Mouse (Mus musculus) gastrocnemius, postnatal 25 days (tissue): ENCODE data around the gene Dera. TPM values are rescaled to one million over a fixed set of nuclear protein-coding genes. Genes with fewer than 3 reads are reported as not detected.
A peak's percentile ranks its signal among the peaks of the same experiment; 100 is the strongest.

Experiments used
- DNase-seq: peaks from one replicate; pipeline ENCODE4 v3.0.0; 2022
- total RNA-seq, 2 experiments: library from RNA; stranded (reverse); gene quantifications; 1 replicate in 1 of 2; 2 replicates in 1 of 2; pipeline ENCODE4 v1.2.3; 2021

Gene Dera
- total RNA-seq, 2 experiments from 2014 or later: 10.4 to 11.0 TPM

DNA sequence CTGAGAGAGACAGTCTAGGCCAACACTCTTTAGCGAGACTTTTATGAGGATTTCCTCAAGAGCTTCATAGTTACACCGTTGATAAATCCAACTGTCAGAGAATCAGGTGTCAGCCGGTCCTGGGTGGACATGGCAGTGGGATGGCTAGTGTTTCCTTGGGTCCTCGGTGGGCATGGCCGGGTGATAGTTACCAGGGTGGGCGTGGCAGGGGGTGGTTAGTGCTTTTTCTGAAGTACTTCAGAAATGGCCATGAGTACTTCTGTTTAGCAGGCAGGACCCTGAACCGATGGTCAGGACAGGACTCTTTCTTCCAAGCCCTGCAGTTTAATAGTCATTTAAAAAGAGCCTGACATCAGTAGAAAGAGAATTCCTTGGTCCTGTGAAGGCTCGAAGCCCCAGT is 52.5 kb downstream of the Dera start:
- DNase-seq: no peak

DNA sequence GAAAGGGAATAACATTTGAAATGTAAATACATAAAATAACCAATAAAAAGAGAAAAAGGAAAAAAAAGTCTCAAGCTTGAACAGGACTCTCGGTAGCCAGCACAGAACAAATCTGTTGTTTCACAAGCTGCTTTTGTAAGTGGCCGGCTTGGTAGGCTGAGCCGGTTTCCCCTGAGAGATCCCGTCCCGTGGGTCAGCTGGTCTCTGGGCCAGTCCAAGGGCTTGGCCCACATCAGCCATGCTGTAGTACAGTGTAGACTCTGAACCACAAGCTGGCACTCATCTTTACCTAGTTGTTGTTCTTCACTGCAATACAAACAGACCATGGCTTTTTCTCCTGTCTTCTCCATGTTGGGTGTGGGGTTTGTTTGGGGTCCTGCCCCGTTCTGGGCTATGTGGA is 53.0 kb downstream of the Dera start:
- DNase-seq: no peak

DNA sequence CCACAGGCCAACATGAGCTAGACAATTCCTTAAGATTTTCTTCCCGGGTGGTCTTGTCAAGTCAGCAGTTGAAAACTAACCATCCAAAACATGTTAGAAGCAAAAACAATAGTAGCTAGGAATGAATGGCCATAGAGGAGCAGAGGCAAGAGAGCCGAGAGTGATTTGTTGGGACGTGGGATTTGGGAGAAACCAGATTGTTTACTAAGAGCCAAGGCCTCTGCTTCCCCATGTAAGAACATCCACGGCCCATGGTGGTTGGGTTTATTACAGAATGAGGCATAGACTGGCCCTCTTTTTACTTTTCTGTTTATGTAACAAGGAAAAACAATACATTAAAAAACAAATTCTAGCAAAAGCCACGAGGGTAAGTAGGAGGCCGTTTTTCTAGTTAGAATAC is 54.4 kb downstream of the Dera start:
- DNase-seq: no peak

DNA sequence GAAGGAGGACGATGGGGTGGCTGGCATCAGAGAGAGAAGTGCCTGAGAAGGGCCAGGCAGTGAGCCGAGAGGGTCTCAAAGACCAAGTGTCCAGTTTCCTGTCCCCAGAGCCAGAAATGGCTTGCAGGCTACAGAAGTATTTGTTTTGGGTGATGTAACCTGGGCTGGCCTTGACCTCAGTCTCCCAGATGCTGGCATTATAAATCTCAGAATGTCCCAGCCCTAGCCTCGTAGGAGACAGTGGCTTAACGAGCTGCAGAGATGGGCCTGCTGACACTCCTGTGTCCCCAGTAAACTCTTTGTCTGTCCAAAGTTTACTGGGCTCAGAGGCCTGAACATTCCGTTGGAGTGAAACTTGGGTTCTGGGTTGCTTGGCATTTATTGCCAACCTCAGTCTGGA is 55.8 kb downstream of the Dera start:
- DNase-seq: peak; percentile 12

DNA sequence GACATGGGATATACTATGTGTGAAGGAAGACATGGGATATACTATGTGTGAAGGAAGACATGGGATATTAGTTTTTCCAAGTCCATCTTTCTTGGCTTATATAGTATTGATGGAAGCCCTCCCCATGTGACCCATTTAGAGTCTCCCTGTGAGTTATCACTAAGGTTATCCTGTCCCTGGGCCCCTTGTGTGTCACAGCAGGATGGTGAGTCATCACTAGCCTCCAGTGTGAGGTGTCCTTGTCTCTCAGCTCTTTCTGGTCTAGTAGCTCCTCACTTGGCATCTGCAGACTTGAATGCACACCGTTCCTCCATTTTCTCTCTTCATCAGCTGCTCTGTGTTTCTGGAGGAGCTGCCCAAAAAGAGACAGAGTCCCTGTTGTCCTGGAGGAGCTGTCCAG is 59.7 kb downstream of the Dera start:
- no peak for DNase-seq

DNA sequence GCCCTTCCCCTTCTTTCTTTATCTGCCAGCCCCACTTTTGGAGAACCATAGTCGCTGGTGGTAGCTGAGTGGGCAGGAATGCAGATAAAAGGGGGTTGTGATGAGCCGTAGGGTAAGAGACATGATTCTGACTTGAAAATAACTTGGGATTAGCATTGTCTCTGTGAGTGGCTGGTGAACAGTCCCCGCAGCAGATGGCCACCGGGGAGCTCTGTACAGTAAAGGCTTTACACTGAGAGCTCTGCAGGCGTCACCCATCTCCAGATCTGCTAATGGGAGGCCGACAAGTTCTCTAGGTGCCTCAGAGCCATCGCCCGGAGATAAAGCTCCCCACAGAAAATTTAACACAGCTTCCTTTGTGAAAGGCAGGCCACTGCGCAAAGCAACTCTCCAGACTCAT is 62.2 kb downstream of the Dera start:
- no peak for DNase-seq

DNA sequence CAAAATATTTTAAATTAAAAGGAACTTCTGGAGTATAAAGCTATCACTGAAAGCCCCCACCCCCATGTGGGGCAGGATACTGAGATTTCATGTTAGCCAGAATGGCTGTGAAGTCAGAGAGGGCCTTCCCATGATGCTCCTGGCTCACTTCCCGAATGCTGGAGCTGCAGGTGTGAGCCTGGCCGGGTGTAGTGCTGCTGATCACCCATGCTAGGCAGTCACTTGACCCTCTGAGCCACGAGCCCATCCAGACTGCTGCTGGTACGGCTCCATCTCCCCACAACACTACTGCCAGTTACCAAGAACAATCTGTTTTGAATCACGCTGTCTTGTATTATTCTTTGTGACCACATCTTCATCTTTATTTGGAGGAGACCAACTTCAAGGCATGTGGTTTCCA is 68.2 kb downstream of the Dera start:
- no peak for DNase-seq

DNA sequence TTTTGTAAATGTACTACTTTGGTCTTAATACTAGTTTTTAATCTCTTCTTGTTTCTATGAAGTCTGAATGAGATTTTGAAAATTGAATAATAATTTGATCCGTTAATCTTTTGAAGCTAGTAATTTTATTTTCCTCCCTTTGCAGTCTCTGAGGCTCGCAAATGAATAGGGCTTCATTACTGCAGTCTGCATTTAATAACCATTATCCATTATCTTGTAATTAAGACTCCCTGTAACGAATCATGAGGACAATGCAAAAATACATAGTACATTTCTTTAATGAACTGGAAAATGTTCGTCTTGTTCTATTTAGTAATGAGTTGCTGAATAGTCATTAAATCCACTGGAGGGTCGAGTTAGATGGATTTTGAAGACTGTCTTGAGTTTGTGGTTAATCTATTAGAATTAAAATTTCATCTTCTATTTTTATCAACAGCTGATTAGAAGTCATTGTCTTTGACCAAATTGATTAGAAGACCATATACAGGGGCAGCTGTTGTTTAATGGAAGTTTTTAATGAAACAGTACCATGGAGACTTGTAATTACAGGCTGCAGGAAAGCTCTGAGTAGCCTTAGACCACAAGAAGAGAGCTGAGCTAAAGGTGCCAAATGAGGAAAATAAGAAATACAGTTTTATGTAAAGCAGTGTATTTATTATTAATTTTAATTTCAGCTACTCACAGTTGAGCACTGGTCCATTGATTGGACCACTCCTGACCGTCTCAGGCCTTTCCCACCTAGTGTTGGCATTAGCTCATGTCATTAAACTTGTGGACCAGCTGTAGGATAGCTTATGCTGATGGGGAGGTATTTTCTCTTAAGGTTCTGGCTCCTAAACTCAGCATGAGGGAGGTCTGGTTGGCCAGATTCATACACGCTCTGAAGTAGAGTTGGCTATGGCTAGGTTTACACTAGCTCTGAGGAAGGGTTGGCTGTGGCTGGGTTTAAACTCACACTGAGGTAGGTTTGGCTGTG is 70.0 kb downstream of the Dera start:
- DNase-seq: no peak

DNA sequence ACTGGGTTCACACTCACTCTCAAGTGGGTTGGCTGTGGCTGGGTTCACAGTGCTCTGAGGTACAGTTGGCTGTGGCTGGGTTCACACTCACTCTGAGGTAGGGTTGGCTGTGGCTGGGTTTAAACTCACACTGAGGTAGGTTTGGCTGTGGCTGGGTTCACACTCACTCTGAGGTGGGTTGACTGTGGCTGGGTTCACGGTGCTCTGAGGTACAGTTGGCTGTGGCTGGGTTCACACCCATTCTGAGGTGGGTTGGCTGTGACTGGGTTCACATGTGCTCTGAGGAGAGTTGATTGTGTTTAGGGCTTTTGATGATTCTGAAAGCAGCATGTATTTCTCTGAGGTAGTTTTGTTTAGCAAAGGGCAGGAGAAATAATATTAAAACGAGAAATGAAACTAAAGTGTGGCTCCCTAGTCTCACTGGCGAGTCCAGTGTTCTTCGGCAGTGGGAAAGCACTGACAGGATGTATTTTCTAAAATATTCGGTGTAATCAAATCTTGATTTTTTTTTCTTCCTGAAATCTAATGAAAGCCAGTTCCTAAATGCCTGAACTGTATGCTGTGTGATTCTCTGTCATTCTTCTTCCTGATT is 70.8 kb downstream of the Dera start:
- no peak for DNase-seq

DNA sequence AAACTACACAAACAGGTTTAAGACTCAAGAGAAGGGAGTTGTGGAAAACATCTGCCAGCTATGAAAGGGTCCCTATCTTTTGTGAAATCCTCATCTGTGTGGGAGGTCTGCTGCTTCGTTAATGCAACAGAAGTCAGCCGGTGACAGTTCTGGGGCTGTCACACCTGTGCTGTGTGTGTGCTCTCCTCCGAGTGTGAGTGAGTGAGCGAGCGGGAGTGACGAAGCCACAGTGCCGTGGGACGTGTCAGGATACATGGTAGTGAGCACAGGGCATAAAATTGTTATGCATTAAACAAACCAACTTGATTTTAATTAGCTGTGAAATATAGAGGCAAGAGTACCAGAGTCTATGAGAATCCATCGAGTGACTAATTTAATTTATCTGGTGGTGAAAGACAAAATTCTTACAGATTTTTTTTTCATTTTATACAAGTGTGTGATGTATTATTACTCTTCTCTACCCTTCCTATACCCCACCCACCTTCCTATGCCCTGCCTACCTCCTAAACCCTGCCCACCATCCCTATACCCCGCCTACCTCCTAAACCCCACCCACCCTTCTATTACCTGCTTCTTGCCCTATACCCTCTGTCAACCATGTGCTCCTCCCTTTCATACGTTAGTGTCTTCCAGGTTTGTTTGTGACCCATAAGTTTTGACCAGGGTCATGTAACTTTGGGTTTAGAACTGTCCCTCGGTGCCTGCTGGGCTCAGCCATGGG is 74.9 kb downstream of the Dera start:
- no peak for DNase-seq

DNA sequence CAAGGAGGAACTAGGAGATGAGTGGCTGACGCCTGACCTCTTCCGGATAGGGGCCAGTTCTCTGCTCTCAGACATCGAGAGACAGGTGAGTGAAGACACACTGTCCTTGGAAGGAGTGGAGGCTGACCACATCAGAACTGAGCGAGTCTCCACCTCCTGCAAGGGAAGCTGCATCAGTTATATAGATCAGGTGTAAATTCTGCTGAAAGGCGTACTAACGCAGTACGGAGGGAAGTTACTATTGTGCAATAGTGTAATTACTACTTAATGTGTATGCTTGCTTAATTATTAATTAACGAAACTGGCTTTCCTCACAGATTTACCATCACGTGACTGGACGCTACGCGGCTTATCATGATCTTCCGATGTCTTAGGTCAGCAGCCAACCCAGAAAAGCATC is 82.5 kb downstream of the Dera start:
- no peak for DNase-seq

DNA sequence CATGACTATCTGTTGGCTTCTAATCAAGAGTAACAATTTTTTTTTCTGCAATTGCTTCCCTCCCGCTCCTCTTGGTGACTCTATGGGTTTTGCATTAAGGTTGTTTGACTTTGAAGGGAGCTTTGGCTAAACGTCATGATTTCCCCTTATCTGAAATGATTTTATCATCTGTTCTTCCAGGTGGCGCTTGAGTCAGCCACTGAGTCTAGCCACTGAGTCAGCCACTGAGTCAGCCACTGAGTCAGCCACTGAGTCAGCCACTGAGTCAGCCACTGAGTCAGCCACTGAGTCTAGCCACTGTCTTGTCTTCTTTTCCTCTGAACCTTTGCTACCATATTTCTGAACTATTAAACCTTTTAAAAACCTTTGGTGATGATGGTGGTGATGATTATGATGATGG is 89.0 kb downstream of the Dera start:
- no peak for DNase-seq

DNA sequence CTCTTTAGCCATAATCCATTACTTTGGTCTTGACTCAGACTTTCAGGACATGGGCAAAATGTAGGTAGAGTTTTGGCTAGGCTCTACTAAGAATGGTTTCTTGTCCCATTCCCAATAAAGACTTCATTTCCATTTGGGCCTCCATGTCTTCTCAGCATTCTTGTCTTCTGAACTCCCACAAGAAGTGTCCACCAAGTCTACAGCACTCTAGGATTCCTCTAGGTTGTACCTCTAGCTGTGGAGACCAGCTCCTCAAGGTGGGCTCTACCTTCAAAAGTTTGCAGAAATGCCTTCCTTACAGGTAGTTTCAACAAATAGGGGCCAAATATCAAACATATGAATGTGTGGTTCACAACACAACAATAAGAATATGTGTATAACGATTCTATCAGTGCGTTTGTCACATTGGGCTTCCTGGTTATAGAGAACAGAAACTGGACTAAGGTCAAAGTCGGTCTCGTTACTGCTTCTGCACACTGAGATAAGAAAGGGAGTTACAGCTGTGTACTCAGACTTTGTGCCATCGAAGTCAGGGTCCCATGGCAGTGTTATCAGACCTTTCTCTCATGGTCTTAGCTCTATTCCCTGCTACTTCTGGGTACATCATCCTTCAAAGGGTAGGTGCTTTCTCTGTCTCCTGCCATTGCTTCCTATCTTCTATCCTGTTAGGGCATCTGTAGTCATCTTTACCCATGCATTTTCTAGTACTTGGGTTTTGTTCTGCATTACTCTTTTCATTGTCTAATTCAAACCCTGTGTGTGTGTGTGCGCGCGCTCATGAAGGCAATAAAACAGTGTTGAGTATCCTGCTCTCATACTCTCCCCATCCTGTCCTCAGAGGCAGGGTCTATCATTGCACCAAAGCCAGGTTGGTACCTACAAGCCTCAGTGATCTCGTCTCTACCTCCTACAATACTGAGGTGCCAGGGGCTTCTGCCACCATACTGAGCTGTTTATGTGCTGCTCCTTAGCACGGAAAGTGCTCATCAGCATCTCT is 103.2 kb downstream of the Dera start:
- DNase-seq: no peak

DNA sequence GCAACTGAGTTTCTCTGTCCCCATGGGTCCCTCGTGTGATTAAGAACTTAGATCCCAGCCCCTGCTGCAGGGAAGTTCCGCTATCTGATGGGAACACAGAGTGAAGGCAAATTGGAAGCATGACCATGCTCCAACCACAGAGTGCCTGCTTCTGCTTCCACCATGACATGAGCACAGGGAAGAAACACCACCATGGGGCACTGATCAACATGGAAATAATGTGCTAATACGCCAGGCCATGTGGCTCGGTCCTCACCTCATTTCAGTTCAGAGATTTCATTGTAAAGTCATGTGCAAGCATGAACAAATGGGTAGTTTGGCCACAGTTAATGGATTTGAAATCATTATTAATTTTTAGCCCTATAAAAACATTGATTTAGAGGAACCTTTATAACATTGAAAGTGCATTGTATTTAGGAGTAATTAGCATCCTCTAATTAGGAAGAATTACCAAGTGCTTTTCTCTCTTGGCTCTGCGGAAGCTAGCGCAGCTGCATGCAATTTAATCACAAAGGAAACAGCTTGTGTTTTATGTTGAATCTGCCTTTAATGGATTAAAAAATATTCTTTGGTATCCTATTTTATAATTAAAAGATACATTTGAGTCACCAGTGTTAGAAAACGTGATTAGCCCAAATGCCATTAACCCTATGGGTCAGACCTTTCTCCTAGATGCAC is 115.7 kb downstream of the Dera start:
- no peak for DNase-seq

DNA sequence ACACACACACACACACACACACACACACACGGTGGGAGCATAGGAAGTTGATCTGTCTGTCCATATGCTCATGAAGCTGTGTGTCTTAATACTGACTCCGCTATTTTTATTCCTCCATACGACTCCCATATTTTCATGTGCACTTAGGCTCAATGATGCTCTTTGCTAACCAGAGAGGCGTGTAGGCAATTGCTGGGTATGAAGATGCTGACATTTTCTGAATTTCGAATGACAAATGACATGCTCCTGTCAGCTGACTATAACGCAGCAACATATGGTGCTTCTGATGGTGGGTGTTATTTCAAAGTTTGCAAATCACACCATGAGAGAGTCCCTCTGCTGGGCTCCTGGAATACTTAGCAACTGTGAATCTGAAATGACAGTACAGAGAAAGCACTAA is 116.3 kb downstream of the Dera start:
- no peak for DNase-seq

DNA sequence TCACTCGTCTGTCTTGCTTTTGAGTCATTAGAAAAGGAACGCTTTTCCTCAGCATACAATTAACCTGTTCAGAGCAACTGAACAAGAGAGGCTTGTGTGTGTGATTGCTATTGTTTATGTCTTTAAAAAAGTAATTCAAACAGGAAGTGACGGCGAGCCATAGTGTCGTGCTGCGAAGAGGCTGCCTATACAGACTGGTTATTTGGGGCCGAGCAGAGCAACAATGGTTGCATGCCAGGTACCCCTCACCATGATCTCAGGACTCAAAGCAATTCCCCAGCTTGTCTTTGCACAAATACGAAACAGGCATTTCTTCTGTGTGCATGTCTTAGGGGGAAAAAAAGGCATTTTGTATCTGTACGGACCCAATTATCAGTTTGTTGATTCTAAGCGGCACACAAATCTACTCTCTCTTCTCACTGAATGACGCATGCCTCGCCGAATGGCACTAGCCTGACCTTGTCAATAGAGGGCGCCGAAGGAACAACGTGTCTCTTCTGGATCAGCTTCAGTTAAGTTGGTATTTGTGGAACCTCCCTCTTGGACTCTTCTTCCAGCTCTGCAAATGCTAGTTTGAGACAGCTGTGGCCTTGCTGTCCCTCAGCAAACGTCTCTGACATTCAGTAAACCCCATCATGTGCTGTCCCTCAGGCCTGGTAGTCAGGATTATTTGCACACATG is 117.8 kb downstream of the Dera start:
- DNase-seq: peak; percentile 20

DNA sequence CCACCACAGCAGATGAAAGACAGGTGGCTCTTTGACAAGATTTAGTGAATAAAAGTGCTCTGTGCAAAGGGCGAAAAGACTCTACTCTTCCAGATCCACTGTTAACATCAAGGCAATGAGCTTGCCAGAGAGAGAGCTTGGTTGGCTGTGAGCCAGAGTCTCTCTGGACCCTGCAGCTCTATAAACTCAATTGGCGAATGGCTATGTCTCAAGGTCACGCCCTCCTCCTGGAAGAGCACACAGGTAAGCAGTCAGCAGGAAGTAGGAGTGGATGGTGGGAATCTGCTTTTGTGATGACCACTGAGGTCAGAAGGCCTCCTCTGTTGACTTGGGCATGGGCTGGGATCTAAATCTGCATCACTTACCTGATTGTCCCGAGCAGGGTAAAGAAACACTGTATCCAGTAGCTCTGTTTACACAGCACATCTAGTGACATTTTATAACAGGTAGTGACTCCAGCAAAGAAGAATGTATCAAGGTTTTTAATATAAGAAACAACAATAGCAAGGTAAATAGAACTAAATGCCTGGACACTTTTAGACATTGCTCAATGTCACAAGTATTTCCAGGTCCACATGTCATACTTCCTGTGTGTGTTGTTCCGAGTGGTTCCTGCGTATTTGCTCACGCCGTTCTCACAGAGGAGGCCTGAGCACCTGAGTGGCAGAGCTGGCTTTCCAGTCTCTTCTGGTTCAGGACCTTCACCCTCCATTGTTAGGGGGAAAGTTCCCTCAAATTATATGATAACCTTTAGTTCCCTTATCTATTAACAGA is 120.3 kb downstream of the Dera start:
- DNase-seq: no peak

DNA sequence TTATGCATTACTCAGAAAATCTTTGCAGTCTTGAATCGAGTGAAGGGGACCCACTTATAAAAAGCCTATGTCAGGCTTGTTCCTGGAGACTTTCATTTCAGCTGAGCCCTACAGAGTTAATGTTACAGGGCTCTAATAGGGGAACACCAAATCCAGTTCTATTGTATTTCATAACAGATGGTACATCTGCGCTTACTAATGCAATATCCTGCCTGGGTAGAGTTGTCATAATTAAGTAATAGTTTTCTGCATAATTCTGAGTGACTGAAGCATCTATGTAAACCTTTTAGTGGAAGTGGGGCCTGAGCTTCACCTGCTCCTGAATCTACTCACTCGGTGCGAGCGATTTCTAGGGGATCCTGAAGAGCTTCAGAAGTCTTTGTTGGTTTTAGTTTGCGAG is 131.3 kb downstream of the Dera start:
- DNase-seq: no peak

DNA sequence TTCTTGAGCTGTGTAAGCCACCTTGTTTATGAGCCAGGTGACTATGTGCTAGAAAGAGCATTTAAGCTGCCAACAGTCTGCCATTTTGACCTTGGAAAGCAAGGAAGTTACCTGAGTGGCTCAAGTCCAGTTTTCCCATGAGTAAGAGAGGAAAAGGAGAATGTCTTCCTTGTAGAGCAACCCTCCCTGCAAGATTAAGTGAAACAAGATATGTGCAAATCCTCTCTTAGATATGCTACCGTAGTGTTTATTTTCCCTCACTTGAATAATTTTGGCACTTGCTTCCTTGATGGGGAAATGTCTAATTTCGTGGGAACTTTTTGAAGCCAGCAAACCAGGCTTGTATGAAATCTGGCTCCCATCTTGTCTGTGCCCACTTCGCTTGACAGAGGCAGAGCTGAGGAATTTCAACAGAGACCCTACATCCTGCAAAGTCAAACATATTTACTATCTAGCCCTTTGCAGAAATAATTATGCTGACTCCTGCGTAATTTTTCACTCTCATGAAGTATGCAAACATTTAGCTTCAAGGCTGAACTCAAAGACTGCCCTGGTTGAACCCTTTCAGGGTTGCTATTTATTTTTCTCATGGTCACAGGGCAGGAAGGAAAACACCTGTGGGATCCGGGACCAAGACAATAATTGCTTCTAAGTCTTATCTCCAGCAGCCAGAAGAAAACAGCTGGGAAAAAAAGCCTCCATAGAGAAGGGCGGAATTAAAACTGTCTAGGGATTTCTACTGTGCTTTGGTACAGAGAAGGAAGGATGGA is 132.0 kb downstream of the Dera start:
- no peak for DNase-seq
